Mouse (Mus musculus): ENCODE data around the gene Plppr2. TPM values are rescaled to one million over a fixed set of nuclear protein-coding genes. Genes with fewer than 3 reads are reported as not detected.

The Plppr2 gene
- 45.6 and 47.0 TPM in 2 replicates for polyA plus RNA-seq (2016; fragmentation: Nextera tagmentation; extraction: Ambion mirVana)

DNA sequence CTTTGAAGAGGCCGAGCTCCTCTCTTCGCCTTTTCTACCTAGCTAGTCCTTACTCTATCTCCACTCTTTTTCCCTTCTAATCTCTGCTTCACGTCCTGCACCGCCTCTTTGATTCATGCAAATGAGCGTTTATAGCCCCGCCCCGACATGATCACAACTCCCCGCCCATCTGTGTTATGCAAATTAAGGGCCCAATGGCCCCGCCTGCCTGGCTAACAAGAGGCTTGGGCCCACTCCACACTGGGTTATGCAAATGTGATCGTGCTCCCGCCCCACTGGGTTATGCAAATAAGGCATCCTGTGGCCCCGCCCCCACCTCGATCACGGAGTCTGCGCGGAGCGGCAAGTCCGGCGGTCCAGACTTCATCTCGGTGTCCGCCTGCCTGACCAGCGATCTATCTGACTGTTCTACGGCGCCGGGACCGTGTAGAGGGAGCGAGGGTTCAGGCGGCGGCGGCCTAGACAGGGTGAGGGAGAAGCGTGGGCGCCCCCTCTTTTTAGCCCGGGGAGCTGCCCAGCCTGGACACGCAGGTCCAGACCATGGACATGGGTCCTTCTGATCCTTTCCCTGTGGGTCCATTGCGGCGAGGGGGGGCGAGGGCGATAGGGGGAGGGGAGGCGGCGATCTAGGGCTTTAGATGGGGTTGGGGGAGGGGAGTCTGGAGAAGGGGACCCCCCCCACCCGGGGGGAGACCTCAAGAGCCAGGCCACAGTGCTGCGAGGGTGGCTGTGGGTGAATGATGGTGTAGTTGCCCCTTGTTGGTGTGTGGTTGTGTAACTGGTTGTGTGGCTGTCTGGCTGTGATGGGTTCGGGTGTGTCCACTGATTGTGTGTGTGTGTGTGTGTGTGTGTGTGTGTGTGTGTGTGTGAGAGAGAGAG, at the start of gene Plppr2:
TSS of gene Plppr2 (plus strand) at position 342 of the 879 bp plus-strand sequence.
- peaks cover 18% of the 10 kb centered on the region; the same call in 1 of the 2 replicates for H3K36me3 ChIP-seq
- ATAC-seq (ENCODE audit: low FRiP score, low read depth): peak; percentile 94
- peak within 1 kb of the TSS; percentile 78 for H3K9ac ChIP-seq (replicated peaks)
- H3K27me3 ChIP-seq: 0 out of 2 replicates have a peak, but pooled peaks cover 6% of the 10 kb centered on the region
- peak within 1 kb of the TSS; percentile 74 for H3K4me2 ChIP-seq (replicated peaks)
- WGBS: 3% methylated on average over 40 of the region's 43 CpGs
- H3K4me3 ChIP-seq: peak within 1 kb of the TSS; percentile 67
- no peaks in the 10 kb centered on the region for H3K9me3 ChIP-seq
- peaks cover 20% of the 10 kb centered on the region for H3K4me1 ChIP-seq
- peak within 1 kb of the TSS; percentile 83 for H3K27ac ChIP-seq (replicated peaks)

DNA sequence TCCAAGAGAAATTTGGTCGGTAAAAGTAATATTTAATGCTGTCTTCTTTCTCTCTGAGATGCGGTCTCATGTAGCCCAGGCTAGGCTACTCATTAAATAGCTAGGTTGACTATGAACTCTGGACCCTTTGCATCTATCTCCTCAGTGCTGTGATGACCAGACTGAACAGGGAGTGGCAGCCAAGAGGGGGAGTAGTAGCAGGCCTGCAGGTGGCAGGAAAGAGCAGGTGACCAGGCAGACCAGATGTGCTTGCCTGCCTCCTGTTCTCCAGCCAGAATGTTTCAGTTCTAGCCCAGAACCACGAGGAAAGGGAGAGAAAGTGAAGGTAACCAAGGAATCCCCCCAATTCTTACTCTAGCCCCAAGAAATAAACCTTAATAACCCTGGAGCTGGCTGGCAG, 47.6 kb upstream of the Plppr2 start:
- H3K4me3 ChIP-seq: no peak overlapping the region
- H3K9ac ChIP-seq (replicated peaks): no peak overlapping the region
- no peaks in the 10 kb centered on the region for H3K4me1 ChIP-seq
- H3K36me3 ChIP-seq: no peaks in the 10 kb centered on the region
- no peak overlapping the region for H3K27ac ChIP-seq (replicated peaks)
- no peaks in the 10 kb centered on the region for H3K9me3 ChIP-seq
- H3K4me2 ChIP-seq (replicated peaks): no peak overlapping the region
- no peak for ATAC-seq (ENCODE audit: low FRiP score, low read depth)
- 0 out of 2 replicates have a peak, but pooled peaks cover 11% of the 10 kb centered on the region for H3K27me3 ChIP-seq
- 64% methylated on average over 3 of the region's 3 CpGs for WGBS

DNA sequence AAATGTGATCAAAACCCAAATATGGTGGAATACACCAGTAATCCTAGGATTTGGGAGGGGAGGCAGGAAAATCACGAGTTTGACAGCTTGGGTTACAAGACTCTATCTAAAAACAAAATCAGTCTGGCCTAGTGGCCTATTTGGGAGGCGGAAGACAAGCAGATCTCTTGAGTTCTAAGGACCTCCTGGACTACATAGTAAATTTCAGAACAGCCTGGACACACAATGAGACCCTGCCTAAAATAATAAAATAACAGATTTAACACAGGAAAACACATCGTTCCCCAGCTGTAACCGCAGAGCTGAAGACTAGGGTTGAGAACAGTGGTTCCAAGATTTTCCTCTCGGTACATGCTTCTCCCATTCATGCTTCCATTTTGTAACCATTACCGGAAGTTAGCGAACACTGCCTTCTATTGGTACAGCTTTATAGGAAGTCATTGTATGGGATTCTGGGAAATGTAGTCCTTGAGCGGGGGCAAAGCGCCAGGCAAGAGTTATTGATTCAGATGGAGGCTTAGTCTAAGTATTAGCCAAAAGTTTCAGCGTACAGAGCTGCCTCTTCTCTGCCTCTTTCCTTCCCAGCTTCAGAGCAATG, 35.5 kb upstream of the Plppr2 start:
- H3K4me3 ChIP-seq: peak overlapping the region; percentile 48
- peaks cover 29% of the 10 kb centered on the region for H3K27me3 ChIP-seq
- no peak overlapping the region for H3K27ac ChIP-seq (replicated peaks)
- H3K4me2 ChIP-seq (replicated peaks): peak overlapping the region; percentile 60
- peak; percentile 87 for ATAC-seq (ENCODE audit: low FRiP score, low read depth)
- H3K9ac ChIP-seq (replicated peaks): peak overlapping the region; percentile 28; the same call in 1 of the 2 replicates
- H3K4me1 ChIP-seq: peaks cover 4% of the 10 kb centered on the region; the same call in 1 of the 2 replicates
- no peaks in the 10 kb centered on the region for H3K36me3 ChIP-seq
- WGBS: 14% methylated on average over 10 of the region's 10 CpGs
- H3K9me3 ChIP-seq: no peaks in the 10 kb centered on the region

- H3K9me3 ChIP-seq: no peaks in the 10 kb centered on the region
- no peak overlapping the region for H3K4me2 ChIP-seq (replicated peaks)
- no peak overlapping the region for H3K4me3 ChIP-seq
- peaks cover 28% of the 10 kb centered on the region for H3K27me3 ChIP-seq
- no peaks in the 10 kb centered on the region for H3K36me3 ChIP-seq
- H3K4me1 ChIP-seq: peaks cover 4% of the 10 kb centered on the region; the same call in 1 of the 2 replicates
- no peak overlapping the region for H3K27ac ChIP-seq (replicated peaks)
- no peak overlapping the region for H3K9ac ChIP-seq (replicated peaks)
- WGBS: 86% methylated on average over 4 of the region's 4 CpGs
- no peak for ATAC-seq (ENCODE audit: low FRiP score, low read depth)
Measured at GRCm38 (mm10) chr9:21904031-21904430, 32.8 kb upstream of the Plppr2 start.

- H3K4me2 ChIP-seq (replicated peaks): no peak overlapping the region
- H3K9ac ChIP-seq (replicated peaks): no peak overlapping the region
- no peaks in the 10 kb centered on the region for H3K4me1 ChIP-seq
- 80% methylated on average over 11 of the region's 11 CpGs for WGBS
- no peaks in the 10 kb centered on the region for H3K9me3 ChIP-seq
- no peaks in the 10 kb centered on the region for H3K36me3 ChIP-seq
- no peak overlapping the region for H3K27ac ChIP-seq (replicated peaks)
- H3K4me3 ChIP-seq: no peak overlapping the region
- peaks cover 11% of the 10 kb centered on the region; the same call in 1 of the 2 replicates for H3K27me3 ChIP-seq
- ATAC-seq (ENCODE audit: low FRiP score, low read depth): no peak
Measured at GRCm38 (mm10) chr9:21908216-21908615, 28.6 kb upstream of the Plppr2 start.

DNA sequence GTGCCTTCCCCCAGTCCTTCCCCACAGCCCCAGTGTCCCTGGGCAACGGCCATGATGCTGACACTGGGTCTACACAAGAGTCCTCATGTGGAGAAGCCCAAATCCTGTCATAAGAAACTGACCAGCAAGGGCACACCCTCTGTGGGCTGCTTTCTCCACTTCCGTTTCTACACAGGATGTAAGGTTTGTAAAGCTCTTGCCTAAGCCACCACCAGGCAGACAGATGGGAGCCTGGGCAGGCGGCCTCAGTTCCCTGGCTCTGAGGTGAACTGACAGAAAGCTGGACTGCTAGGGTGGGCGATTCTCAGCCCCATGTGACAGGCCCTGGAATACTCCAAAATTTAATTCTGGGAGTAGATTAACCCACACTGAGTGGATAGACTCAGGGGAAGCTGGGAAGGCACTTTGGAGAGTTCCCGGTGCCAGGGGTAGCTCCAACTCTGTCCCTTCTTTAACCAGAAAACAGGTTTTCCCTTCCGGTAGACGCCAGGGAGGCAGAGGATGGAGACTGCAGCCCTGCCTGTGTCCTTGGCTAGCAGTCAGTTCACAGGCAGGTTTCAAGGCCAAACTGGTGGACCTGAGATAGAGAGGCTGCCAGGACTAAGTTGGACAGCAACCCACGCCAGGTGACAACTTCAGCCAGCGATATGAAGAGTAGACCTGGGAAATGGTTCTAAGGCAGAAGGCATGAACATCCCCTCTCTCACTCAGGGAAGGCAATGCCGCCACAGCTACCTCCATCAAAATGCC, 27.2 kb upstream of the Plppr2 start:
- Histone ChIP-seq H3K36me3 (no peaks in the 10 kb centered on the region), H3K27ac (replicated peaks) (no peak overlapping the region), H3K4me1 (no peaks in the 10 kb centered on the region), H3K9me3 (no peaks in the 10 kb centered on the region), H3K27me3 (peaks cover 4% of the 10 kb centered on the region; the same call in 1 of the 2 replicates), H3K4me2 (replicated peaks) (no peak overlapping the region), H3K9ac (replicated peaks) (no peak overlapping the region), H3K4me3 (no peak overlapping the region)
- whole genome bisulfite sequencing: 77% methylated on average over 10 of the region's 10 CpGs
- no peak for ATAC-seq (ENCODE audit: low FRiP score, low read depth)

GRCm38 (mm10) chr9:21916851-21917492, 19.9 kb upstream of the Plppr2 start:
- no peak for ATAC-seq (ENCODE audit: low FRiP score, low read depth)
- Histone ChIP-seq H3K27ac (replicated peaks) (no peak overlapping the region), H3K9ac (replicated peaks) (peak overlapping the region; percentile 64)

DNA sequence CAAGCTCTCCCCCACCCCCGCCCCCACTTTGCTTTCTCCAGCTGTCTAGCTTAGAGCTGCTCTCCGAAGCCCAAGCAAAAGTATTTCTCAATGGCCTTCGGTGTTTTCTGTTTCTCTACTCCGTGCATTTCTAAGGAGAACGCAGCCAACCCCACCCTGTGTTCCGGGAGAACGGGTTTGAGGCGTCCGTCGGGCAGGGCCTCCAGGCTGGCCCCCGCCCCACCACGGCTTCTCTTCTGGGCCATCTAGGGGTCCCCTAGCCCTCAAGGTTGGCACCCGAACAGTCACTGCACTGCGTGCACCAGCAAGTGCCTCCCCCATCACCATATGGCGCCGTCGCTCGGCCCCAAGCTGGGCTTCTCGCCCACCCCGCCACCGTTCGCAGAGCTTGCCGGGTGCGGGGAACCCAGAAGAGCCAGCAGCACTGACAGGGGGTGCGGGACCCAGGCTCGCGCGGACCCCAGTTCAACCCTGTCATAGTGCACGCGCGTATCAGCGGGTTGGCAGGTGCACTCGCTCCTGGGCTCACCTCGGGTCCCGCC, 19.3 kb upstream of the Plppr2 start:
- Histone ChIP-seq H3K4me3 (peak overlapping the region; percentile 63), H3K27me3 (peaks cover 28% of the 10 kb centered on the region), H3K27ac (replicated peaks) (peak overlapping the region; percentile 12; the same call in 1 of the 2 replicates), H3K9ac (replicated peaks) (peak overlapping the region; percentile 64), H3K4me2 (replicated peaks) (peak overlapping the region; percentile 93), H3K9me3 (no peaks in the 10 kb centered on the region), H3K36me3 (no peaks in the 10 kb centered on the region), H3K4me1 (0 out of 2 replicates have a peak, but pooled peaks cover 6% of the 10 kb centered on the region)
- 2% methylated on average over 34 of the region's 35 CpGs for WGBS
- ATAC-seq (ENCODE audit: low FRiP score, low read depth): no peak; the same call in none of the 2 replicates

More at GRCm38 (mm10) chr9:21916851-21917492, 19.9 kb upstream of the Plppr2 start:
- WGBS: 53% methylated on average over 3 of the region's 3 CpGs
- H3K4me2 ChIP-seq (replicated peaks): peak overlapping the region; percentile 93
- 0 out of 2 replicates have a peak, but pooled peaks cover 6% of the 10 kb centered on the region for H3K4me1 ChIP-seq
- H3K9me3 ChIP-seq: no peaks in the 10 kb centered on the region
- H3K27me3 ChIP-seq: peaks cover 28% of the 10 kb centered on the region
- peak overlapping the region; percentile 63 for H3K4me3 ChIP-seq
- no peaks in the 10 kb centered on the region for H3K36me3 ChIP-seq

- peak within 1 kb of the TSS; percentile 64 for H3K9ac ChIP-seq (replicated peaks)
- 0 out of 2 replicates have a peak, but pooled peaks cover 6% of the 10 kb centered on the region for H3K4me1 ChIP-seq
- peak within 1 kb of the TSS; percentile 63 for H3K4me3 ChIP-seq
- peak within 1 kb of the TSS; percentile 93 for H3K4me2 ChIP-seq (replicated peaks)
- no peaks in the 10 kb centered on the region for H3K36me3 ChIP-seq
- ATAC-seq (ENCODE audit: low FRiP score, low read depth): peak; percentile 94
- under 1% methylated on average over 36 of the region's 36 CpGs for WGBS
- H3K27me3 ChIP-seq: peaks cover 28% of the 10 kb centered on the region
- H3K9me3 ChIP-seq: no peaks in the 10 kb centered on the region
- peak within 1 kb of the TSS; percentile 12; the same call in 1 of the 2 replicates for H3K27ac ChIP-seq (replicated peaks)
Measured at GRCm38 (mm10) chr9:21918035-21918592, 18.7 kb upstream of the Plppr2 start, which contains the start of gene Rab3d. Gene Rab3d, minus strand, starts transcription at chr9:21918192.

DNA sequence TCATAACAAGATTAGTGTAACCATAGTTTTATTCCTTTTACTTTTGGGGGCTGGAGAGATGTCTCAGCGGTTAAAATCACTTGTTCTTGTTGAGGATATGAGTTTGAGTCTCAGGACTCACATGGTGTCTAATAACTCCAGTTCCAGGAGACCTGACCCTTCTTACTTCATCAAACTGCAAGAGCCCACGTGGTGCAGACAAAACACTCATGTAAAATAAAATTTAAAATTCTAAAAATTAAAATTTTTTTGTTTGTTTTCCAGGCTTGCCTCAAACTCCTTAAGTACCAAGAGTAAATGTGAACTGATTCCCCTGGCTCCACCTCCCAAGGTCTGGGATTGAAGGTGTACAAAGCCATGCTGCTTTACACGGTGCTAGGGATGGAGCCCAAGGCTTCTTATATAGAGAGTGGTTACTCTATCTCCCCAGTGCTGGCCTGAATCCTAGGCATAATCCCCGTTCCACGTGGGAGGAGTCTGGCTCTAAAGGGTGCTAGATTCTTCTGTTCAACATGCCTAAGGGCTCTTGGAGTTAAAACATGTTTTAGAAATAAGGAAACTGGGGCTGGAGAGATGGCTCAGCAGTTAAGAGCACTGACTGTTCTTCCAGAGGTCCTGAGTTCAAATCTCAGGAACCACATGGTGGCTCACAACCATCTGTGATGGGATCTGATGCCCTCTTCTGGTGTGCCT, 18.0 kb upstream of the Plppr2 start:
- no peak overlapping the region; the same call in 1 of the 2 replicates for H3K4me3 ChIP-seq
- H3K9ac ChIP-seq (replicated peaks): no peak overlapping the region
- no peak overlapping the region for H3K27ac ChIP-seq (replicated peaks)
- H3K9me3 ChIP-seq: no peaks in the 10 kb centered on the region
- 21% methylated on average over 5 of the region's 5 CpGs for WGBS
- peaks cover 28% of the 10 kb centered on the region for H3K27me3 ChIP-seq
- no peaks in the 10 kb centered on the region for H3K36me3 ChIP-seq
- H3K4me1 ChIP-seq: 0 out of 2 replicates have a peak, but pooled peaks cover 6% of the 10 kb centered on the region
- ATAC-seq (ENCODE audit: low FRiP score, low read depth): no peak
- H3K4me2 ChIP-seq (replicated peaks): peak overlapping the region; percentile 93; the same call in 1 of the 2 replicates

All from midbrain, embryonic 12.5 days (tissue).